Mouse (Mus musculus) thymus, postnatal 25 days (tissue): Measurements from ENCODE around the gene Arhgap32.

Source experiments
- DNase-seq: peaks from one replicate; pipeline ENCODE4 v3.0.0; 2022

The Arhgap32 gene

GRCm38 (mm10) chr9:32208071-32208470, 92.1 kb downstream of the Arhgap32 start:
- DNase-seq: no peak

- DNase-seq: no peak
These were observed 101.1 kb downstream of the Arhgap32 start for GRCm38 (mm10) chr9:32216820-32217567.

GRCm38 (mm10) chr9:32219400-32219799, 103.5 kb downstream of the Arhgap32 start:
- DNase-seq: no peak

GRCm38 (mm10) chr9:32222184-32222583, 106.2 kb downstream of the Arhgap32 start:
- DNase-seq: no peak

- no peak for DNase-seq
These were observed 108.0 kb downstream of the Arhgap32 start for GRCm38 (mm10) chr9:32223739-32224529.

- no peak for DNase-seq
These were observed 109.0 kb downstream of the Arhgap32 start for GRCm38 (mm10) chr9:32224937-32225336.

- no peak for DNase-seq
These were observed 109.6 kb downstream of the Arhgap32 start for GRCm38 (mm10) chr9:32225584-32225983.

GRCm38 (mm10) chr9:32227034-32227433, 111.1 kb downstream of the Arhgap32 start:
- no peak for DNase-seq

GRCm38 (mm10) chr9:32233593-32233992, 117.7 kb downstream of the Arhgap32 start:
- no peak for DNase-seq

- no peak for DNase-seq
These were observed 119.0 kb downstream of the Arhgap32 start for GRCm38 (mm10) chr9:32234767-32235489.

- DNase-seq: no peak
These were observed 123.0 kb downstream of the Arhgap32 start for GRCm38 (mm10) chr9:32238899-32239298.

- DNase-seq: no peak
These were observed 123.5 kb downstream of the Arhgap32 start for GRCm38 (mm10) chr9:32239427-32239826.

- DNase-seq: no peak
These were observed 124.5 kb downstream of the Arhgap32 start for GRCm38 (mm10) chr9:32240449-32240848.

GRCm38 (mm10) chr9:32241637-32242199, 125.8 kb downstream of the Arhgap32 start:
- DNase-seq: no peak

- DNase-seq: no peak
These were observed 127.1 kb downstream of the Arhgap32 start for GRCm38 (mm10) chr9:32242921-32243617.

- no peak for DNase-seq
These were observed 129.3 kb downstream of the Arhgap32 start for GRCm38 (mm10) chr9:32245237-32245636.

- no peak for DNase-seq
These were observed 130.3 kb downstream of the Arhgap32 start for GRCm38 (mm10) chr9:32246123-32246716.

GRCm38 (mm10) chr9:32250486-32250885, 134.6 kb downstream of the Arhgap32 start:
- DNase-seq: no peak

GRCm38 (mm10) chr9:32253721-32254120, 137.8 kb downstream of the Arhgap32 start:
- no peak for DNase-seq

GRCm38 (mm10) chr9:32257365-32257764, 141.4 kb downstream of the Arhgap32 start:
- DNase-seq: no peak

- DNase-seq: no peak
These were observed 141.9 kb downstream of the Arhgap32 start for GRCm38 (mm10) chr9:32257882-32258281.

- DNase-seq: peak; percentile 55
These were observed 156.0 kb downstream of the Arhgap32 start for GRCm38 (mm10) chr9:32271896-32272444.
